Mouse (Mus musculus): ENCODE data around the gene Gm45234. TPM values are rescaled to one million over a fixed set of nuclear protein-coding genes. Genes with fewer than 3 reads are reported as not detected.
"Not testable (repeated sequence)": the region's sequence is repeated elsewhere in the genome, so short reads cannot be mapped to it uniquely, and the experiment has no call there.

Gene Gm45234
- not detected in 2 replicates for polyA plus RNA-seq (2014; fragmentation: Nextera tagmentation; extraction: Ambion mirVana)

- Histone ChIP-seq H3K9me3 (replicated peaks; ENCODE audit: control insufficient read depth, low read length) (no peaks in the 10 kb centered on the region), H3K4me1 (ENCODE audit: control insufficient read depth, insufficient read depth, low read length) (peaks cover 34% of the 10 kb centered on the region)
- under 1% methylated on average over 59 of the region's 100 CpGs for WGBS (ENCODE audit: insufficient replicate concordance)
Measured at GRCm38 (mm10) chr6:124755831-124756595, at the start of gene Gm45234, which contains the start of gene Atn1. TSS of gene Gm45234 (minus strand) at chr6:124756021. TSS of gene Atn1 (minus strand) at chr6:124756524.

GRCm38 (mm10) chr6:124804341-124804740 is 48.5 kb upstream of the Gm45234 start:
- H3K4me3 ChIP-seq (ENCODE audit: low read depth, low read length) = no peak overlapping the region
- H3K4me2 ChIP-seq = no peak overlapping the region
- no peak overlapping the region for H3K9ac ChIP-seq (ENCODE audit: low read depth, low read length)
- no peaks in the 10 kb centered on the region for H3K27me3 ChIP-seq (ENCODE audit: control insufficient read depth, insufficient read depth, low read length)
- ATAC-seq (replicated peaks; ENCODE audit: insufficient number of reproducible peaks, low FRiP score, low TSS enrichment) = no peak
- H3K4me1 ChIP-seq (ENCODE audit: control insufficient read depth, insufficient read depth, low read length) = peaks cover 20% of the 10 kb centered on the region
- H3K36me3 ChIP-seq (ENCODE audit: control insufficient read depth, insufficient read depth, low read length) = no peaks in the 10 kb centered on the region
- WGBS (ENCODE audit: insufficient replicate concordance) = 81% methylated on average over 3 of the region's 3 CpGs
- H3K27ac ChIP-seq (ENCODE audit: low read depth, low read length) = no peak overlapping the region
- H3K9me3 ChIP-seq (replicated peaks; ENCODE audit: control insufficient read depth, low read length) = no peaks in the 10 kb centered on the region

More at GRCm38 (mm10) chr6:124755831-124756595, at the start of gene Gm45234, which contains the start of gene Atn1:
- H3K27me3 ChIP-seq (ENCODE audit: control insufficient read depth, insufficient read depth, low read length) = peaks cover 5% of the 10 kb centered on the region; the same call in 1 of the 2 replicates
- no peaks in the 10 kb centered on the region for H3K36me3 ChIP-seq (ENCODE audit: control insufficient read depth, insufficient read depth, low read length)
- H3K4me2 ChIP-seq = peak within 1 kb of the TSS; percentile 82
- H3K27ac ChIP-seq (ENCODE audit: low read depth, low read length) = peak within 1 kb of the TSS; percentile 95
- H3K9ac ChIP-seq (ENCODE audit: low read depth, low read length) = peak within 1 kb of the TSS; percentile 93
- peak; percentile 71 for ATAC-seq (replicated peaks; ENCODE audit: insufficient number of reproducible peaks, low FRiP score, low TSS enrichment)
- peak within 1 kb of the TSS; percentile 89 for H3K4me3 ChIP-seq (ENCODE audit: low read depth, low read length)

- H3K27me3 ChIP-seq (ENCODE audit: control insufficient read depth, insufficient read depth, low read length); H3K4me3 ChIP-seq (ENCODE audit: low read depth, low read length); H3K27ac ChIP-seq (ENCODE audit: low read depth, low read length); ATAC-seq (replicated peaks; ENCODE audit: insufficient number of reproducible peaks, low FRiP score, low TSS enrichment); H3K4me2 ChIP-seq; H3K36me3 ChIP-seq (ENCODE audit: control insufficient read depth, insufficient read depth, low read length); H3K9ac ChIP-seq (ENCODE audit: low read depth, low read length); H3K9me3 ChIP-seq (replicated peaks; ENCODE audit: control insufficient read depth, low read length): not testable (repeated sequence)
- WGBS (ENCODE audit: insufficient replicate concordance) = 93% methylated on average over 4 of the region's 4 CpGs
- H3K4me1 ChIP-seq (ENCODE audit: control insufficient read depth, insufficient read depth, low read length) = peaks cover 20% of the 10 kb centered on the region
Measured at GRCm38 (mm10) chr6:124803691-124804090, 47.9 kb upstream of the Gm45234 start.

- Histone ChIP-seq H3K4me3 (ENCODE audit: low read depth, low read length) (no peak overlapping the region), H3K4me1 (ENCODE audit: control insufficient read depth, insufficient read depth, low read length) (peaks cover 16% of the 10 kb centered on the region), H3K9me3 (replicated peaks; ENCODE audit: control insufficient read depth, low read length) (no peaks in the 10 kb centered on the region), H3K4me2 (no peak overlapping the region), H3K27me3 (ENCODE audit: control insufficient read depth, insufficient read depth, low read length) (no peaks in the 10 kb centered on the region), H3K36me3 (ENCODE audit: control insufficient read depth, insufficient read depth, low read length) (no peaks in the 10 kb centered on the region), H3K9ac (ENCODE audit: low read depth, low read length) (no peak overlapping the region), H3K27ac (ENCODE audit: low read depth, low read length) (no peak overlapping the region)
- ATAC-seq (replicated peaks; ENCODE audit: insufficient number of reproducible peaks, low FRiP score, low TSS enrichment) = no peak
- 68% methylated on average over 3 of the region's 3 CpGs for WGBS (ENCODE audit: insufficient replicate concordance)
Measured at GRCm38 (mm10) chr6:124803061-124803460, 47.2 kb upstream of the Gm45234 start.

GRCm38 (mm10) chr6:124802400-124802799 is 46.6 kb upstream of the Gm45234 start:
- ATAC-seq (replicated peaks; ENCODE audit: insufficient number of reproducible peaks, low FRiP score, low TSS enrichment); H3K36me3 ChIP-seq (ENCODE audit: control insufficient read depth, insufficient read depth, low read length); H3K9ac ChIP-seq (ENCODE audit: low read depth, low read length); H3K27me3 ChIP-seq (ENCODE audit: control insufficient read depth, insufficient read depth, low read length); H3K9me3 ChIP-seq (replicated peaks; ENCODE audit: control insufficient read depth, low read length): not testable (repeated sequence)
- H3K4me2 ChIP-seq = peak overlapping the region; percentile 54
- H3K4me3 ChIP-seq (ENCODE audit: low read depth, low read length) = peak overlapping the region; percentile 23; the same call in 1 of the 2 replicates
- H3K27ac ChIP-seq (ENCODE audit: low read depth, low read length) = 0 out of 2 replicates have a peak overlapping the region, but pooled peaks have one; percentile 29
- H3K4me1 ChIP-seq (ENCODE audit: control insufficient read depth, insufficient read depth, low read length) = peaks cover 14% of the 10 kb centered on the region; the same call in 1 of the 2 replicates
- 12% methylated on average over 5 of the region's 9 CpGs for WGBS (ENCODE audit: insufficient replicate concordance)

GRCm38 (mm10) chr6:124796200-124796599 is 40.4 kb upstream of the Gm45234 start:
- Histone ChIP-seq H3K9me3 (replicated peaks; ENCODE audit: control insufficient read depth, low read length) (no peaks in the 10 kb centered on the region), H3K4me3 (ENCODE audit: low read depth, low read length) (no peak overlapping the region), H3K36me3 (ENCODE audit: control insufficient read depth, insufficient read depth, low read length) (no peaks in the 10 kb centered on the region), H3K27ac (ENCODE audit: low read depth, low read length) (no peak overlapping the region), H3K27me3 (ENCODE audit: control insufficient read depth, insufficient read depth, low read length) (no peaks in the 10 kb centered on the region), H3K4me2 (no peak overlapping the region), H3K9ac (ENCODE audit: low read depth, low read length) (no peak overlapping the region), H3K4me1 (ENCODE audit: control insufficient read depth, insufficient read depth, low read length) (no peaks in the 10 kb centered on the region)
- no peak for ATAC-seq (replicated peaks; ENCODE audit: insufficient number of reproducible peaks, low FRiP score, low TSS enrichment)
- 80% methylated on average over 2 of the region's 2 CpGs for WGBS (ENCODE audit: insufficient replicate concordance)

- Histone ChIP-seq H3K27me3 (ENCODE audit: control insufficient read depth, insufficient read depth, low read length) (no peaks in the 10 kb centered on the region), H3K4me3 (ENCODE audit: low read depth, low read length) (no peak overlapping the region), H3K4me1 (ENCODE audit: control insufficient read depth, insufficient read depth, low read length) (no peaks in the 10 kb centered on the region), H3K4me2 (no peak overlapping the region), H3K36me3 (ENCODE audit: control insufficient read depth, insufficient read depth, low read length) (no peaks in the 10 kb centered on the region), H3K9me3 (replicated peaks; ENCODE audit: control insufficient read depth, low read length) (no peaks in the 10 kb centered on the region), H3K27ac (ENCODE audit: low read depth, low read length) (no peak overlapping the region), H3K9ac (ENCODE audit: low read depth, low read length) (no peak overlapping the region)
- ATAC-seq (replicated peaks; ENCODE audit: insufficient number of reproducible peaks, low FRiP score, low TSS enrichment) = no peak
- 86% methylated on average over 4 of the region's 4 CpGs for WGBS (ENCODE audit: insufficient replicate concordance)
Measured at GRCm38 (mm10) chr6:124795781-124796180, 40.0 kb upstream of the Gm45234 start.

GRCm38 (mm10) chr6:124791911-124792310 is 36.1 kb upstream of the Gm45234 start:
- 91% methylated on average over 3 of the region's 3 CpGs for WGBS (ENCODE audit: insufficient replicate concordance)
- H3K4me2 ChIP-seq = no peak overlapping the region
- no peak overlapping the region for H3K27ac ChIP-seq (ENCODE audit: low read depth, low read length)
- no peaks in the 10 kb centered on the region for H3K36me3 ChIP-seq (ENCODE audit: control insufficient read depth, insufficient read depth, low read length)
- no peak overlapping the region for H3K4me3 ChIP-seq (ENCODE audit: low read depth, low read length)
- H3K4me1 ChIP-seq (ENCODE audit: control insufficient read depth, insufficient read depth, low read length) = no peaks in the 10 kb centered on the region
- no peaks in the 10 kb centered on the region for H3K9me3 ChIP-seq (replicated peaks; ENCODE audit: control insufficient read depth, low read length)
- ATAC-seq (replicated peaks; ENCODE audit: insufficient number of reproducible peaks, low FRiP score, low TSS enrichment) = no peak
- no peak overlapping the region for H3K9ac ChIP-seq (ENCODE audit: low read depth, low read length)
- no peaks in the 10 kb centered on the region for H3K27me3 ChIP-seq (ENCODE audit: control insufficient read depth, insufficient read depth, low read length)
